Mouse (Mus musculus) lung, embryonic 14.5 days (tissue): ENCODE data around the gene Stk38l. TPM values are rescaled to one million over a fixed set of nuclear protein-coding genes. Genes with fewer than 3 reads are reported as not detected.

Experiments used
- ATAC-seq: fragments of 200-750 bp; cut with Nextera tagmentation; 2 replicates; pipeline ENCODE4 v1.8.0; 2017; ENCODE audit warnings: mild to moderate bottlenecking, moderate TSS enrichment, moderate library complexity; ENCODE audit not compliant: insufficient read depth
- DNase-seq: peaks from one replicate; pipeline ENCODE4 v3.0.0-alpha.2; 2015
- H3K27ac ChIP-seq: fragments of 300-500 bp; sonication (generic); 2 replicates; pipeline ENCODE4 v1.5.1; 2014; ENCODE audit warnings: low read depth, mild to moderate bottlenecking, moderate library complexity
- H3K27me3 ChIP-seq: fragments of 300-500 bp; sonication (generic); 2 replicates; pipeline ENCODE4 v1.6.1; 2014; ENCODE audit warnings: low read length, control low read depth; ENCODE audit not compliant: insufficient read depth
- H3K36me3 ChIP-seq: fragments of 300-500 bp; sonication (generic); 2 replicates; pipeline ENCODE4 v1.6.1; 2014; ENCODE audit warnings: control low read depth; ENCODE audit not compliant: insufficient read depth
- H3K4me1 ChIP-seq: fragments of 300-500 bp; sonication (generic); 2 replicates; pipeline ENCODE4 v1.6.1; 2014; ENCODE audit warnings: antibody characterized with exemption, control low read depth; ENCODE audit not compliant: insufficient read depth
- H3K4me2 ChIP-seq: fragments of 300-500 bp; sonication (generic); 2 replicates; pipeline ENCODE4 v1.6.1; 2014; ENCODE audit warnings: mild to moderate bottlenecking
- H3K4me3 ChIP-seq: fragments of 300-500 bp; sonication (generic); 2 replicates; pipeline ENCODE4 v1.5.1; 2014; ENCODE audit warnings: low read depth, low read length
- H3K9ac ChIP-seq: fragments of 300-500 bp; sonication (generic); 2 replicates; pipeline ENCODE4 v1.6.1; 2014
- H3K9me3 ChIP-seq: fragments of 300-500 bp; sonication (generic); 2 replicates; pipeline ENCODE4 v1.6.1; 2016; ENCODE audit warnings: low read depth, low read length, control low read depth
- CTCF ChIP-seq: IDR thresholded peaks from 2 replicates; pipeline ENCODE4 v1.5.1; 2016; ENCODE audit warnings: antibody characterized with exemption, low read depth
- WGBS: fragments of 180-500 bp; shearing (Covaris S2); extraction: QIAGEN DNeasy Blood & Tissue Kit; methylation state at CpG from one replicate; pipeline ENCODE4 v1.1.7; 2014; 5-methylcytosine and 5-hydroxymethylcytosine counted together
- polyA plus RNA-seq: library from polyadenylated mRNA; unstranded; fragments of >200 nt; fragmentation: Nextera tagmentation; extraction: Ambion mirVana; gene quantifications from 2 replicates; pipeline ENCODE4 v1.2.1, GENCODE M21; 2014

Stk38l gene
- polyA plus RNA-seq, 1 experiment from 2014 or later: 15.6 TPM

DNA sequence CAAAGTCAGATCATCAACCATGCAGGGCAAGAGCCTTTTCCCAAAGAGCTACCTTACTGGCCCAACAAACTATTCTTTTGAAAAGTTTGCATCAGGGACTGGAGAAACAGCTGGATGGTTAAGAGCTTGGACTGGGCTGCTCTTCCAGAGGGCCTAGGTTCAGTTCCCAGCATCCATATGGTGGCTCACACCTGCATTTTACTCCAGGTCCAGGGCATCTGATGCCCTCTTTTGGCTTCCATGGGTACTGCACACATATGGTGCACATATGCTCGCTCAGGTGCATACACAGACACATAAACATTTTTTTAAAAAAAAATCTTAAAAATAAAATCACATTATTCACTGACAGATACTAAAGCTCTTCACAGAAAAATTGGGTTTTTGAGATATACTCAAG is 19.2 kb upstream of the Stk38l start:
- peaks cover 3% of the 10 kb centered on the region; the same call in 1 of the 2 replicates for H3K9me3 ChIP-seq
- H3K9ac ChIP-seq: no peak overlapping the region
- H3K4me2 ChIP-seq: no peak overlapping the region
- H3K27me3 ChIP-seq: no peaks in the 10 kb centered on the region
- no peak for TF ChIP-seq CTCF
- no peak for ATAC-seq
- DNase-seq: no peak
- no peak overlapping the region for H3K4me3 ChIP-seq
- no peaks in the 10 kb centered on the region for H3K36me3 ChIP-seq
- no peak overlapping the region for H3K27ac ChIP-seq
- H3K4me1 ChIP-seq: no peaks in the 10 kb centered on the region
- WGBS: 90% methylated on average over 1 of the region's 1 CpGs

GRCm38 (mm10) chr6:146719606-146720005 is 5.2 kb upstream of the Stk38l start:
- Histone ChIP-seq H3K4me2 (no peak overlapping the region), H3K9me3 (no peaks in the 10 kb centered on the region), H3K4me3 (no peak overlapping the region), H3K9ac (no peak overlapping the region), H3K27me3 (no peaks in the 10 kb centered on the region), H3K36me3 (no peaks in the 10 kb centered on the region), H3K27ac (no peak overlapping the region), H3K4me1 (no peaks in the 10 kb centered on the region)
- WGBS: 71% methylated on average over 1 of the region's 1 CpGs
- no peak for TF ChIP-seq CTCF
- DNase-seq: no peak
- ATAC-seq: no peak

DNA sequence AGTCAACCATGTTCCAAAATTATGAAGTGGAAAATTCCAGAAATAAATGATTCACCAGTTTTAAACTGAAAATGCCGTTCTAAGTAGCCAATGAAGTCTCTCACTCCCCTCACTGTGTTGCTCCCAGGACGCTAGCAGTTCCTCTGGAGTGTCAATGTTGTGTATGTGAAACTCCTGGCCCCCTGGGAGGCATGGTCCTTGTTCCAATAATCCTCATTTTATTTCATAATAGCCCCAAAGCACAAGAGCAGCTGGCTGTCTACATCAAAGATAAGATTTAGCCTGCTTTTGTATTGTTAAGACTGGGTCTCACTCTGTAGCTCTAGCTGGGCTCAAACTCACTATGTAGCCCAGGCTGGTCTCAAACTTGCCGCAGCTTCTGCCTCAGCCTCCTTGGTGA is 990 bp upstream of the Stk38l start:
- ATAC-seq (no peak), DNase-seq (no peak)
- H3K9ac ChIP-seq: no peak overlapping the region
- H3K27ac ChIP-seq: no peak overlapping the region
- H3K4me2 ChIP-seq: no peak overlapping the region
- WGBS: 90% methylated on average over 3 of the region's 3 CpGs
- no peaks in the 10 kb centered on the region for H3K36me3 ChIP-seq
- no peak overlapping the region for H3K4me3 ChIP-seq
- TF ChIP-seq CTCF: no peak
- H3K9me3 ChIP-seq: no peaks in the 10 kb centered on the region
- no peaks in the 10 kb centered on the region for H3K27me3 ChIP-seq
- H3K4me1 ChIP-seq: no peaks in the 10 kb centered on the region

- Histone ChIP-seq H3K9me3 (no peaks in the 10 kb centered on the region), H3K4me2 (peak overlapping the region; percentile 85), H3K36me3 (no peaks in the 10 kb centered on the region), H3K27me3 (no peaks in the 10 kb centered on the region), H3K4me1 (no peaks in the 10 kb centered on the region), H3K27ac (peak overlapping the region; percentile 79; the same call in 1 of the 2 replicates), H3K9ac (peak overlapping the region; percentile 75), H3K4me3 (peak overlapping the region; percentile 85)
- TF ChIP-seq CTCF: no peak
- DNase-seq (peak; percentile 66), ATAC-seq (peak; percentile 66)
- WGBS: 0% methylated on average over 30 of the region's 30 CpGs
Observed at GRCm38 (mm10) chr6:146725384-146725791, 593 bp downstream of the Stk38l start.

DNA sequence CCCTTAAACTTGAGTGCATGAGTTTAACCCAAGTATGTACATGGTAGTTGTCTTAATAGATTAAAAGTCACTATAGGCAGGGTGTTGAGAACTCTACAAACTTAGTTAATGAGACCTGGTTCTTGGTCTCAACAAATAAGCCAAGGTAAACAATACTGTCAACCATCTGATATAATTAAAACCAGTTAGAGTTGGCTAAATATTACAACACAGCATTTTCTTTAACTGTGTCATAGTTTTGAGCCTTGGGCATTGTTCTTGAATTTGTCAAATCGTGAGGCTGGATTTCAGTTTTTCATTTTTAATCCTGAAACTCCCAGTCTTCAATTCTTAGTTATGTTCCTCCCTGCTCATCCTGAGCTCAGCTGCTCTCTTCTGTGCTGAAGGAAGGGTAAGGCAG is 6.2 kb downstream of the Stk38l start:
- no peak overlapping the region for H3K9ac ChIP-seq
- peaks cover 4% of the 10 kb centered on the region; the same call in 1 of the 2 replicates for H3K4me1 ChIP-seq
- no peaks in the 10 kb centered on the region for H3K27me3 ChIP-seq
- H3K9me3 ChIP-seq: no peaks in the 10 kb centered on the region
- no peaks in the 10 kb centered on the region for H3K36me3 ChIP-seq
- no peak overlapping the region for H3K4me2 ChIP-seq
- no peak overlapping the region for H3K27ac ChIP-seq
- no peak overlapping the region for H3K4me3 ChIP-seq
- DNase-seq: no peak
- TF ChIP-seq CTCF: no peak
- whole genome bisulfite sequencing: 83% methylated on average over 1 of the region's 1 CpGs
- no peak for ATAC-seq

- no peak overlapping the region for H3K4me3 ChIP-seq
- no peak for DNase-seq
Observed at GRCm38 (mm10) chr6:146731692-146732091, 6.9 kb downstream of the Stk38l start.

GRCm38 (mm10) chr6:146732232-146732631 is 7.4 kb downstream of the Stk38l start:
- H3K4me3 ChIP-seq: no peak overlapping the region
- no peak overlapping the region for H3K9ac ChIP-seq
- no peaks in the 10 kb centered on the region for H3K36me3 ChIP-seq
- ATAC-seq: no peak
- 51% methylated on average over 3 of the region's 3 CpGs for whole genome bisulfite sequencing
- peaks cover 4% of the 10 kb centered on the region; the same call in 1 of the 2 replicates for H3K4me1 ChIP-seq
- no peak overlapping the region for H3K4me2 ChIP-seq
- H3K27ac ChIP-seq: no peak overlapping the region
- no peak for DNase-seq
- no peaks in the 10 kb centered on the region for H3K27me3 ChIP-seq
- H3K9me3 ChIP-seq: no peaks in the 10 kb centered on the region
- TF ChIP-seq CTCF: no peak

More at GRCm38 (mm10) chr6:146731692-146732091, 6.9 kb downstream of the Stk38l start:
- WGBS: 41% methylated on average over 2 of the region's 2 CpGs
- peaks cover 4% of the 10 kb centered on the region; the same call in 1 of the 2 replicates for H3K4me1 ChIP-seq
- H3K9me3 ChIP-seq: no peaks in the 10 kb centered on the region
- H3K9ac ChIP-seq: no peak overlapping the region
- H3K27ac ChIP-seq: no peak overlapping the region
- no peak for TF ChIP-seq CTCF
- no peaks in the 10 kb centered on the region for H3K27me3 ChIP-seq
- H3K4me2 ChIP-seq: no peak overlapping the region
- ATAC-seq: no peak
- H3K36me3 ChIP-seq: no peaks in the 10 kb centered on the region

- WGBS: 20% methylated on average over 1 of the region's 1 CpGs
- H3K27me3 ChIP-seq: no peaks in the 10 kb centered on the region
- no peak overlapping the region for H3K4me2 ChIP-seq
- H3K4me1 ChIP-seq: peaks cover 4% of the 10 kb centered on the region; the same call in 1 of the 2 replicates
- no peaks in the 10 kb centered on the region for H3K9me3 ChIP-seq
- DNase-seq: peak; percentile 14
- no peak overlapping the region for H3K4me3 ChIP-seq
- no peaks in the 10 kb centered on the region for H3K36me3 ChIP-seq
- TF ChIP-seq CTCF: no peak
- H3K27ac ChIP-seq: no peak overlapping the region
- H3K9ac ChIP-seq: no peak overlapping the region
- no peak for ATAC-seq
Observed at GRCm38 (mm10) chr6:146732676-146733075, 7.9 kb downstream of the Stk38l start.
